Mouse (Mus musculus) heart, embryonic 13.5 days (tissue): ENCODE measurements at regions not wholly inside any gene's neighbourhood (a gene's known extent, or its start where the extent isn't known, plus 50 kb on each side); places are given as distances from the start of the nearest gene placed in this dataset.

Source experiments
- ATAC-seq: fragments of 200-750 bp; cut with Nextera tagmentation; 2 replicates; pipeline ENCODE4 v1.8.0; 2017; ENCODE audit warnings: moderate TSS enrichment; ENCODE audit not compliant: insufficient number of reproducible peaks, low FRiP score, low TSS enrichment; ENCODE audit errors: extremely low read depth
- H3K27ac ChIP-seq: fragments of 300-500 bp; sonication (generic); replicated peaks from 2 replicates; pipeline ENCODE4 v1.5.1; 2015; ENCODE audit warnings: moderate library complexity, mild to moderate bottlenecking, inconsistent platforms
- H3K27me3 ChIP-seq: fragments of 300-500 bp; sonication (generic); replicated peaks from 2 replicates; pipeline ENCODE4 v1.6.1; 2015; ENCODE audit warnings: mild to moderate bottlenecking, inconsistent platforms
- H3K36me3 ChIP-seq: fragments of 300-500 bp; sonication (generic); 2 replicates; pipeline ENCODE4 v1.6.1; 2015; ENCODE audit warnings: mild to moderate bottlenecking, inconsistent platforms
- H3K4me1 ChIP-seq: fragments of 300-500 bp; sonication (generic); 2 replicates; pipeline ENCODE4 v1.6.1; 2015; ENCODE audit warnings: inconsistent platforms
- H3K4me2 ChIP-seq: fragments of 300-500 bp; sonication (generic); 2 replicates; pipeline ENCODE4 v1.6.1; 2015; ENCODE audit warnings: inconsistent platforms, mild to moderate bottlenecking, moderate library complexity
- H3K4me3 ChIP-seq: fragments of 300-500 bp; sonication (generic); 2 replicates; pipeline ENCODE4 v1.5.1; 2015; ENCODE audit warnings: moderate library complexity, mild to moderate bottlenecking, inconsistent platforms
- H3K9ac ChIP-seq: fragments of 300-500 bp; sonication (generic); 2 replicates; pipeline ENCODE4 v1.6.1; 2015; ENCODE audit warnings: inconsistent platforms, mild to moderate bottlenecking, moderate library complexity
- H3K9me3 ChIP-seq: fragments of 300-500 bp; sonication (generic); 2 replicates; pipeline ENCODE4 v1.6.1; 2016; ENCODE audit warnings: inconsistent platforms
- WGBS: fragments of 180-500 bp; shearing (Covaris S2); methylation state at CpG from one replicate; pipeline ENCODE4 v1.1.7; 2015; ENCODE audit warnings: mixed read lengths; 5-methylcytosine and 5-hydroxymethylcytosine counted together

GRCm38 (mm10) chr17:51397973-51398372 lies 218.8 kb upstream of the Tbc1d5 start:
- Histone ChIP-seq H3K27me3 (no peaks in the 10 kb centered on the region), H3K4me3 (no peak overlapping the region), H3K9ac (no peak overlapping the region), H3K9me3 (no peaks in the 10 kb centered on the region), H3K4me1 (no peaks in the 10 kb centered on the region), H3K27ac (no peak overlapping the region), H3K4me2 (no peak overlapping the region), H3K36me3 (no peaks in the 10 kb centered on the region)
- WGBS: 84% methylated on average over 7 of the region's 7 CpGs
- ATAC-seq: no peak

GRCm38 (mm10) chr17:51393771-51394221 lies 214.6 kb upstream of the Tbc1d5 start:
- no peaks in the 10 kb centered on the region for H3K4me1 ChIP-seq
- WGBS: 78% methylated on average over 11 of the region's 11 CpGs
- no peak overlapping the region for H3K9ac ChIP-seq
- no peak overlapping the region for H3K4me2 ChIP-seq
- H3K36me3 ChIP-seq: no peaks in the 10 kb centered on the region
- no peak for ATAC-seq
- H3K9me3 ChIP-seq: no peaks in the 10 kb centered on the region
- H3K27ac ChIP-seq: no peak overlapping the region
- H3K4me3 ChIP-seq: no peak overlapping the region
- no peaks in the 10 kb centered on the region for H3K27me3 ChIP-seq

GRCm38 (mm10) chr17:51391871-51392270 lies 212.7 kb upstream of the Tbc1d5 start:
- 81% methylated on average over 10 of the region's 10 CpGs for WGBS
- no peaks in the 10 kb centered on the region for H3K27me3 ChIP-seq

GRCm38 (mm10) chr17:51382552-51382951 lies 203.4 kb upstream of the Tbc1d5 start:
- H3K4me2 ChIP-seq: no peak overlapping the region
- H3K4me1 ChIP-seq: no peaks in the 10 kb centered on the region
- no peaks in the 10 kb centered on the region for H3K36me3 ChIP-seq
- ATAC-seq: no peak
- no peak overlapping the region for H3K9ac ChIP-seq
- no peak overlapping the region for H3K27ac ChIP-seq
- H3K9me3 ChIP-seq: 0 out of 2 replicates have a peak, but pooled peaks cover 6% of the 10 kb centered on the region
- no peak overlapping the region for H3K4me3 ChIP-seq
- H3K27me3 ChIP-seq: no peaks in the 10 kb centered on the region
- WGBS: 71% methylated on average over 6 of the region's 6 CpGs

More at GRCm38 (mm10) chr17:51391871-51392270, 212.7 kb upstream of the Tbc1d5 start:
- Histone ChIP-seq H3K4me3 (no peak overlapping the region), H3K27ac (no peak overlapping the region), H3K4me2 (no peak overlapping the region), H3K4me1 (no peaks in the 10 kb centered on the region), H3K9ac (no peak overlapping the region), H3K9me3 (no peaks in the 10 kb centered on the region), H3K36me3 (no peaks in the 10 kb centered on the region)
- no peak for ATAC-seq

- Histone ChIP-seq H3K4me2 (no peak overlapping the region), H3K9ac (no peak overlapping the region), H3K4me3 (no peak overlapping the region), H3K36me3 (no peaks in the 10 kb centered on the region), H3K4me1 (no peaks in the 10 kb centered on the region), H3K27me3 (no peaks in the 10 kb centered on the region), H3K9me3 (no peaks in the 10 kb centered on the region), H3K27ac (no peak overlapping the region)
- ATAC-seq: no peak
- 72% methylated on average over 7 of the region's 7 CpGs for WGBS
These were observed 192.9 kb upstream of the Tbc1d5 start for GRCm38 (mm10) chr17:51371937-51372479.

- H3K4me2 ChIP-seq: no peak overlapping the region
- H3K9me3 ChIP-seq: no peaks in the 10 kb centered on the region
- H3K27ac ChIP-seq: no peak overlapping the region
- ATAC-seq: no peak
- no peak overlapping the region for H3K4me3 ChIP-seq
- 61% methylated on average over 7 of the region's 7 CpGs for WGBS
- H3K36me3 ChIP-seq: no peaks in the 10 kb centered on the region
- no peaks in the 10 kb centered on the region for H3K4me1 ChIP-seq
- H3K9ac ChIP-seq: no peak overlapping the region
- no peaks in the 10 kb centered on the region for H3K27me3 ChIP-seq
These were observed 191.8 kb upstream of the Tbc1d5 start for GRCm38 (mm10) chr17:51370990-51371389.

- H3K4me2 ChIP-seq: no peak overlapping the region
- no peaks in the 10 kb centered on the region for H3K36me3 ChIP-seq
- 77% methylated on average over 9 of the region's 9 CpGs for WGBS
- H3K4me3 ChIP-seq: no peak overlapping the region
- H3K4me1 ChIP-seq: no peaks in the 10 kb centered on the region
- no peaks in the 10 kb centered on the region for H3K27me3 ChIP-seq
- no peaks in the 10 kb centered on the region for H3K9me3 ChIP-seq
- H3K9ac ChIP-seq: no peak overlapping the region
- no peak overlapping the region for H3K27ac ChIP-seq
- no peak for ATAC-seq
These were observed 190.9 kb upstream of the Tbc1d5 start for GRCm38 (mm10) chr17:51370085-51370484.

- no peak overlapping the region for H3K4me2 ChIP-seq
- H3K27ac ChIP-seq: no peak overlapping the region
- 83% methylated on average over 7 of the region's 7 CpGs for WGBS
- H3K4me1 ChIP-seq: 0 out of 2 replicates have a peak, but pooled peaks cover 3% of the 10 kb centered on the region
- no peak for ATAC-seq
- no peaks in the 10 kb centered on the region for H3K27me3 ChIP-seq
- no peaks in the 10 kb centered on the region for H3K36me3 ChIP-seq
- H3K9me3 ChIP-seq: no peaks in the 10 kb centered on the region
- no peak overlapping the region for H3K4me3 ChIP-seq
- H3K9ac ChIP-seq: no peak overlapping the region
These were observed 183.6 kb upstream of the Tbc1d5 start for GRCm38 (mm10) chr17:51362801-51363200.

GRCm38 (mm10) chr17:51362271-51362670 lies 183.1 kb upstream of the Tbc1d5 start:
- Histone ChIP-seq H3K27ac (no peak overlapping the region), H3K9me3 (no peaks in the 10 kb centered on the region), H3K9ac (no peak overlapping the region), H3K4me3 (no peak overlapping the region), H3K4me2 (no peak overlapping the region), H3K27me3 (no peaks in the 10 kb centered on the region), H3K36me3 (no peaks in the 10 kb centered on the region), H3K4me1 (0 out of 2 replicates have a peak, but pooled peaks cover 3% of the 10 kb centered on the region)
- 85% methylated on average over 12 of the region's 12 CpGs for WGBS
- ATAC-seq: no peak

GRCm38 (mm10) chr17:51358362-51358739 lies 179.2 kb upstream of the Tbc1d5 start:
- no peak for ATAC-seq
- Histone ChIP-seq H3K4me2 (no peak overlapping the region), H3K27ac (no peak overlapping the region), H3K36me3 (no peaks in the 10 kb centered on the region), H3K4me3 (no peak overlapping the region), H3K9me3 (no peaks in the 10 kb centered on the region), H3K27me3 (no peaks in the 10 kb centered on the region), H3K4me1 (0 out of 2 replicates have a peak, but pooled peaks cover 3% of the 10 kb centered on the region), H3K9ac (no peak overlapping the region)
- WGBS: 19% methylated on average over 4 of the region's 4 CpGs

GRCm38 (mm10) chr17:51357690-51358361 lies 178.7 kb upstream of the Tbc1d5 start:
- Histone ChIP-seq H3K36me3 (no peaks in the 10 kb centered on the region), H3K9ac (no peak overlapping the region), H3K4me1 (0 out of 2 replicates have a peak, but pooled peaks cover 3% of the 10 kb centered on the region), H3K4me3 (no peak overlapping the region), H3K27me3 (no peaks in the 10 kb centered on the region), H3K9me3 (no peaks in the 10 kb centered on the region), H3K4me2 (no peak overlapping the region), H3K27ac (no peak overlapping the region)
- 65% methylated on average over 5 of the region's 5 CpGs for WGBS
- no peak for ATAC-seq

- H3K9me3 ChIP-seq: no peaks in the 10 kb centered on the region
- no peak for ATAC-seq
- WGBS: 77% methylated on average over 8 of the region's 8 CpGs
- H3K27ac ChIP-seq: no peak overlapping the region
- 0 out of 2 replicates have a peak, but pooled peaks cover 3% of the 10 kb centered on the region for H3K4me1 ChIP-seq
- H3K9ac ChIP-seq: no peak overlapping the region
- H3K27me3 ChIP-seq: no peaks in the 10 kb centered on the region
- H3K4me3 ChIP-seq: no peak overlapping the region
- no peaks in the 10 kb centered on the region for H3K36me3 ChIP-seq
- H3K4me2 ChIP-seq: no peak overlapping the region
These were observed 177.3 kb upstream of the Tbc1d5 start for GRCm38 (mm10) chr17:51356447-51356846.
